Mouse (Mus musculus): ENCODE measurements around the gene Gm20854. TPM values are rescaled to one million over a fixed set of nuclear protein-coding genes. Genes with fewer than 3 reads are reported as not detected.
"Not testable (repeated sequence)": the region's sequence is repeated elsewhere in the genome, so short reads cannot be mapped to it uniquely, and the experiment has no call there.

Gm20854 gene
- not detected in 2 replicates for polyA plus RNA-seq (2015; fragmentation: Nextera tagmentation; extraction: Ambion mirVana)

- not testable (repeated sequence) for H3K4me1 ChIP-seq (replicated peaks); H3K27ac ChIP-seq; H3K9ac ChIP-seq; H3K4me2 ChIP-seq; H3K36me3 ChIP-seq; H3K9me3 ChIP-seq (replicated peaks); ATAC-seq (ENCODE audit: low read depth); H3K27me3 ChIP-seq; H3K4me3 ChIP-seq (replicated peaks); DNase-seq
- WGBS (ENCODE audit: insufficient replicate concordance), result no CpG with 5 or more reads among the region's 6 CpGs
Measured at GRCm38 (mm10) chrY:85530808-85531207, at the start of gene Gm20854. Gene Gm20854, minus strand, starts transcription at chrY:85530908.

Measured in liver, embryonic 13.5 days (tissue).